In the genomic region with DNA sequence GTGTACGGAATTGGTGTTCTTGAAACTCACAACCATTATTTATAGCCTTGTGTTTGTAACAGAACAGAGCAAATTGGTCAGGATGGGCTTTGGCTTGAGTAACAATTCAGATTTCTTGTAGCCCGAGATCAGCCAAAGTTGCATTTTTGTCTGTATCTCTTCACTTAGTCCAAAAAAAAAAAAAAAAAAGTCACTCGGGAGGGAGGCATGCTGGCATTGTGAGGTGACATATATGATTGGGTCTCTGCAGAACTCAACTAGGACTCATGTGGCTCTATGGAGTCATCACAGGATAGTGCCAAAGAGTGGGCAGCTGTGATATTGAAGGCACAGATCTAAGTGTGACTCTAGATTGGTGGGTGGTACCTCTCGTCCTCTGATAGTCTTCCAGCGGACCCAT, we compare ENCODE assay signal across 27 mouse cellular contexts. TPM values are rescaled to one million over a fixed set of nuclear protein-coding genes. Genes with fewer than 3 reads are reported as not detected.
DNase-seq lines count a peak whose midpoint lies in the region; ATAC-seq and TF ChIP-seq lines count a peak whose summit lies in the region.
"Had no signal": no experiment of that assay in that cellular context is flagged by ENCODE, and none has a peak within 500 bp of the region (broad histone marks: within the 10 kb centered on the region; RNA-seq: fewer than 3 reads in every experiment).

No protein-coding gene starts in this region.

- no peak overlapping the region for H3K4me3 ChIP-seq in limb, embryonic 11.5 days (ENCODE audit: low read depth, low read length)
- H3K4me3 ChIP-seq in limb, embryonic 10.5 days: no peak overlapping the region
- no peak overlapping the region for H3K4me3 ChIP-seq in ES-E14 (ENCODE audit: insufficient read depth in 1 of 2, low read depth in 1 of 2, low read length in 2 of 2, poor library complexity in 1 of 2, severe bottlenecking in 1 of 2)
- H3K4me3 ChIP-seq in hindbrain, embryonic 16.5 days (ENCODE audit: low read length): no peak overlapping the region
- H3K4me3 ChIP-seq: embryonic facial prominence, embryonic 13.5 days; embryonic facial prominence, embryonic 15.5 days; erythroblast, embryonic 14.5 days; forebrain, embryonic 10.5 days; forebrain, embryonic 12.5 days had no signal

- peaks cover 25% of the 10 kb centered on the region for H3K27me3 ChIP-seq in limb, embryonic 11.5 days (ENCODE audit: control insufficient read depth, insufficient read depth, low read length)
- peaks cover 54% of the 10 kb centered on the region for H3K27me3 ChIP-seq in limb, embryonic 10.5 days (ENCODE audit: low read depth, poor library complexity, severe bottlenecking)
- peaks cover 6% of the 10 kb centered on the region for H3K27me3 ChIP-seq in hindbrain, embryonic 16.5 days (replicated peaks; ENCODE audit: control insufficient read depth, insufficient read depth, low read length)
- H3K27me3 ChIP-seq: CH12.LX had no signal

- no peak overlapping the region for H3K9ac ChIP-seq in limb, embryonic 11.5 days (ENCODE audit: low read length)
- no peak overlapping the region for H3K9ac ChIP-seq in ES-E14 (ENCODE audit: insufficient read depth, low read depth, low read length, poor library complexity, severe bottlenecking)
- no peak overlapping the region for H3K9ac ChIP-seq in hindbrain, embryonic 16.5 days (ENCODE audit: low read depth, low read length)
- H3K9ac ChIP-seq: embryonic facial prominence, embryonic 13.5 days; embryonic facial prominence, embryonic 15.5 days; forebrain, embryonic 12.5 days had no signal

- H3K36me3 ChIP-seq in limb, embryonic 11.5 days (ENCODE audit: control insufficient read depth, insufficient read depth, low read length): no peaks in the 10 kb centered on the region
- H3K36me3 ChIP-seq in limb, embryonic 10.5 days: no peaks in the 10 kb centered on the region
- no peaks in the 10 kb centered on the region for H3K36me3 ChIP-seq in ES-E14 (ENCODE audit: control insufficient read depth, insufficient read depth, low read length, poor library complexity, severe bottlenecking)
- H3K36me3 ChIP-seq in hindbrain, embryonic 16.5 days (ENCODE audit: control insufficient read depth, insufficient read depth, low read length): no peaks in the 10 kb centered on the region
- H3K36me3 ChIP-seq: embryonic facial prominence, embryonic 13.5 days; embryonic facial prominence, embryonic 15.5 days; forebrain, embryonic 10.5 days; forebrain, embryonic 12.5 days had no signal

- no peak for ATAC-seq in limb, embryonic 11.5 days (ENCODE audit: insufficient number of reproducible peaks, low FRiP score, low TSS enrichment, low read depth)
- no peak for ATAC-seq in activated CD4-positive, CD25-positive, alpha-beta regulatory T cell, adult 4 months
- no peak for ATAC-seq in hindbrain, embryonic 16.5 days
- ATAC-seq: CD4-positive, CD25-positive, alpha-beta regulatory T cell, adult 4 months; forebrain, embryonic 14.5 days; forebrain, embryonic 16.5 days had no signal

- DNase-seq in limb, embryonic 11.5 days (ENCODE audit: low spot score): peak; percentile 9
- no peak for DNase-seq in limb, embryonic 10.5 days (ENCODE audit: low spot score)
- DNase-seq in thymus, postnatal 4 days: peak; percentile 8
- no peak for DNase-seq in thymus, adult 18-20 months
- no peak for DNase-seq in ES-E14 (ENCODE audit: low read depth, low spot score)
- DNase-seq: adrenal gland, adult 8-10 months; adrenal gland, postnatal 14 days; adrenal gland, postnatal 36 days; B cell, adult 2 months; cerebellum, adult 11 months; cerebellum, adult 18-20 months; cerebellum, adult 8-10 months; cerebellum, adult 9-11 months; cerebellum, postnatal 14 days; cerebellum, postnatal 36 days; embryo, embryonic 11 days had no signal

- WGBS in limb, embryonic 11.5 days: 91% methylated on average over 5 of the region's 5 CpGs
- 88% methylated on average over 5 of the region's 5 CpGs for WGBS in limb, embryonic 10.5 days
- 86% methylated on average over 5 of the region's 5 CpGs for WGBS in hindbrain, embryonic 16.5 days

- in situ Hi-C loops in ES-E14 (cut with MboI; ENCODE audit: low sequenced_read_pairs in 2 of 2, unreplicated experiment in 2 of 2): no loop called here

- H3K27ac ChIP-seq in limb, embryonic 11.5 days (replicated peaks; ENCODE audit: low read depth, low read length): no peak overlapping the region
- H3K27ac ChIP-seq in limb, embryonic 10.5 days: no peak overlapping the region
- no peak overlapping the region for H3K27ac ChIP-seq in ES-E14 (ENCODE audit: insufficient read depth, low read depth, low read length, poor library complexity, severe bottlenecking)
- no peak overlapping the region for H3K27ac ChIP-seq in hindbrain, embryonic 16.5 days (ENCODE audit: low read depth, low read length)
- H3K27ac ChIP-seq: embryonic facial prominence, embryonic 13.5 days; embryonic facial prominence, embryonic 15.5 days; forebrain, embryonic 10.5 days; forebrain, embryonic 12.5 days had no signal

- H3K4me2 ChIP-seq in limb, embryonic 11.5 days (ENCODE audit: low read depth, severe bottlenecking): no peak overlapping the region
- H3K4me2 ChIP-seq in hindbrain, embryonic 16.5 days (ENCODE audit: low read length): no peak overlapping the region
- H3K4me2 ChIP-seq: embryonic facial prominence, embryonic 13.5 days; embryonic facial prominence, embryonic 15.5 days; forebrain, embryonic 12.5 days had no signal

- H3K9me3 ChIP-seq in limb, embryonic 11.5 days (ENCODE audit: control insufficient read depth, low read length): no peaks in the 10 kb centered on the region
- H3K9me3 ChIP-seq in limb, embryonic 10.5 days (replicated peaks): no peaks in the 10 kb centered on the region
- no peaks in the 10 kb centered on the region for H3K9me3 ChIP-seq in ES-E14 (ENCODE audit: control insufficient read depth, insufficient read depth, low read depth, low read length)
- H3K9me3 ChIP-seq in hindbrain, embryonic 16.5 days (ENCODE audit: control insufficient read depth, low read length): no peaks in the 10 kb centered on the region
- H3K9me3 ChIP-seq: embryonic facial prominence, embryonic 13.5 days; embryonic facial prominence, embryonic 15.5 days; forebrain, embryonic 10.5 days; forebrain, embryonic 12.5 days had no signal

- peaks cover 6% of the 10 kb centered on the region; the same call in 1 of the 2 replicates for H3K4me1 ChIP-seq in limb, embryonic 11.5 days (ENCODE audit: control insufficient read depth, insufficient read depth, low read length)
- H3K4me1 ChIP-seq in limb, embryonic 10.5 days: peaks cover 24% of the 10 kb centered on the region
- peaks cover 13 to 15% of the 10 kb centered on the region in 2 experiments for H3K4me1 ChIP-seq in ES-E14 (ENCODE audit: control insufficient read depth in 2 of 2, insufficient read depth in 2 of 2, low read length in 2 of 2, poor library complexity in 1 of 2)
- H3K4me1 ChIP-seq in hindbrain, embryonic 16.5 days (ENCODE audit: control insufficient read depth, insufficient read depth, low read depth, low read length): peaks cover 15% of the 10 kb centered on the region

TF ChIP-seq in ES-E14, 5 proteins besides CTCF, POLR2A, EP300 and RAD21:
- TF ChIP-seq MAFK (IDR thresholded peaks at IDR 0.05; ENCODE audit: insufficient read depth, low read depth, low read length): no peak
- TF ChIP-seq CHD2 (IDR thresholded peaks at IDR 0.05; ENCODE audit: low read depth, low read length): no peak
- peak; percentile 63; the same call in 1 of the 2 replicates for TF ChIP-seq ZNF384 (IDR thresholded peaks at IDR 0.05; ENCODE audit: low read depth, low read length)
- no peak for TF ChIP-seq HCFC1 (IDR thresholded peaks at IDR 0.05; ENCODE audit: borderline replicate concordance, insufficient read depth, low read length)
TF ChIP-seq in ES-E14: peak in this region for 1.

RNA-seq across cellular contexts. Expression of a gene that starts 3.2 kb away (rescaled TPM):
- polyA plus RNA-seq in limb, embryonic 11.5 days (2014; fragmentation: Nextera tagmentation; extraction: Ambion mirVana): 12.3 and 15.6 TPM in 2 replicates
- 9.4 and 11.0 TPM in 2 replicates for polyA plus RNA-seq in limb, embryonic 10.5 days (2016; fragmentation: Nextera tagmentation; extraction: Ambion mirVana)
- 4.1 and 6.5 TPM in 2 replicates for total RNA-seq in ES-E14 (2012; rRNA removed)
- 10 to 100 TPM; 41.0 to 63.4 TPM for polyA plus RNA-seq in activated CD4-positive, CD25-positive, alpha-beta regulatory T cell, adult 4 months (2017; shearing (Covaris generic))
- polyA plus RNA-seq in hindbrain, embryonic 16.5 days (2015; fragmentation: Nextera tagmentation; extraction: Ambion mirVana): 27.4 and 33.7 TPM in 2 replicates
- total RNA-seq: CH12.LX had no signal

Comparison
In these comparisons a context has a peak if more than half of its experiments do, and no peak if none do; other contexts are left out.
1. DNase-seq: peak in limb, embryonic 11.5 days (single experiment) and thymus, postnatal 4 days (single experiment); none in limb, embryonic 10.5 days (single experiment), thymus, adult 18-20 months (0 of 2) and ES-E14 (single experiment).